Mouse (Mus musculus) midbrain, postnatal 0 days (tissue): ENCODE data around the gene Bbs5. TPM values are rescaled to one million over a fixed set of nuclear protein-coding genes. Genes with fewer than 3 reads are reported as not detected.
A peak's percentile ranks its signal among the peaks of the same experiment; 100 is the strongest.
"Not testable (repeated sequence)": the region's sequence is repeated elsewhere in the genome, so short reads cannot be mapped to it uniquely, and the experiment has no call there.

ENCODE experiments used
- ATAC-seq: fragments of 200-750 bp; cut with Nextera tagmentation; 2 replicates; pipeline ENCODE4 v1.8.0; 2017; ENCODE audit warnings: moderate number of reproducible peaks, mild to moderate bottlenecking, moderate TSS enrichment, moderate library complexity; ENCODE audit not compliant: low FRiP score
- DNase-seq: peaks from one replicate; pipeline ENCODE4 v3.0.0-alpha.2; 2015; ENCODE audit warnings: low spot score
- H3K27ac ChIP-seq: fragments of 300-500 bp; sonication (generic); 2 replicates; pipeline ENCODE4 v1.5.1; 2014; ENCODE audit warnings: low read depth, mild to moderate bottlenecking, low read length, mixed read lengths
- H3K27me3 ChIP-seq: fragments of 300-500 bp; sonication (generic); 2 replicates; pipeline ENCODE4 v1.6.1; 2014; ENCODE audit warnings: low read length, control low read depth, mixed read lengths; ENCODE audit not compliant: insufficient read depth
- H3K36me3 ChIP-seq: fragments of 300-500 bp; sonication (generic); 2 replicates; pipeline ENCODE4 v1.6.1; 2014; ENCODE audit warnings: low read length, control low read depth, mixed read lengths; ENCODE audit not compliant: insufficient read depth
- H3K4me1 ChIP-seq: fragments of 300-500 bp; sonication (generic); 2 replicates; pipeline ENCODE4 v1.6.1; 2014; ENCODE audit warnings: mild to moderate bottlenecking, control low read depth, antibody characterized with exemption, low read length, mixed read lengths; ENCODE audit not compliant: insufficient read depth
- H3K4me2 ChIP-seq: fragments of 300-500 bp; sonication (generic); 2 replicates; pipeline ENCODE4 v1.6.1; 2014; ENCODE audit warnings: low read depth, mild to moderate bottlenecking, low read length, mixed read lengths; ENCODE audit not compliant: poor library complexity, severe bottlenecking
- H3K4me3 ChIP-seq: fragments of 300-500 bp; sonication (generic); 2 replicates; pipeline ENCODE4 v1.5.1; 2014; ENCODE audit warnings: low read depth, mild to moderate bottlenecking, low read length, moderate library complexity
- H3K9ac ChIP-seq: fragments of 300-500 bp; sonication (generic); replicated peaks from 2 replicates; pipeline ENCODE4 v1.6.1; 2014; ENCODE audit warnings: mild to moderate bottlenecking, low read length, moderate library complexity, mixed read lengths; ENCODE audit not compliant: poor library complexity, severe bottlenecking
- H3K9me3 ChIP-seq: fragments of 300-500 bp; sonication (generic); 2 replicates; pipeline ENCODE4 v1.6.1; 2016; ENCODE audit warnings: low read length, control low read depth
- CTCF ChIP-seq: IDR thresholded peaks from 2 replicates; pipeline ENCODE4 v1.5.1; 2016; ENCODE audit warnings: antibody characterized with exemption, mild to moderate bottlenecking
- WGBS: fragments of 180-500 bp; shearing (Covaris S2); extraction: QIAGEN DNeasy Blood & Tissue Kit; methylation state at CpG from one replicate; pipeline ENCODE4 v1.1.7; 2014; 5-methylcytosine and 5-hydroxymethylcytosine counted together
- polyA plus RNA-seq: library from polyadenylated mRNA; unstranded; fragments of >200 nt; fragmentation: Nextera tagmentation; extraction: Ambion mirVana; gene quantifications from 2 replicates; pipeline ENCODE4 v1.2.1, GENCODE M21; 2015
- total RNA-seq: library from RNA; depleted of rRNA; stranded (reverse); fragments of >200 nt; gene quantifications from 2 replicates; pipeline ENCODE4 v1.2.3, GENCODE M21; 2014

The Bbs5 gene
- total and polyA plus RNA-seq, 2 experiments from 2014 or later = 17.2 to 28.4 TPM

GRCm38 (mm10) chr2:69635064-69635701 is 11.8 kb upstream of the Bbs5 start:
- Histone ChIP-seq H3K27ac (no peak overlapping the region), H3K4me3 (peak overlapping the region; percentile 25; the same call in 1 of the 2 replicates), H3K9me3 (no peaks in the 10 kb centered on the region), H3K36me3 (no peaks in the 10 kb centered on the region), H3K4me2 (peak overlapping the region; percentile 41), H3K4me1 (no peaks in the 10 kb centered on the region), H3K9ac (no peak overlapping the region), H3K27me3 (no peaks in the 10 kb centered on the region)
- ATAC-seq = 0 out of 2 replicates have a peak, but pooled peaks have one; percentile 28
- peak; percentile 85 for TF ChIP-seq CTCF
- DNase-seq = peak; percentile 81
- 9% methylated on average over 11 of the region's 11 CpGs for WGBS

- Histone ChIP-seq H3K4me2 (no peak overlapping the region), H3K27ac (no peak overlapping the region), H3K4me1 (no peaks in the 10 kb centered on the region), H3K4me3 (no peak overlapping the region), H3K9ac (no peak overlapping the region), H3K27me3 (no peaks in the 10 kb centered on the region), H3K36me3 (no peaks in the 10 kb centered on the region), H3K9me3 (no peaks in the 10 kb centered on the region)
- 70% methylated on average over 6 of the region's 6 CpGs for WGBS
- ATAC-seq = no peak
- peak; percentile 59 for TF ChIP-seq CTCF
- peak; percentile 8 for DNase-seq
Measured at GRCm38 (mm10) chr2:69635807-69636206, 11.2 kb upstream of the Bbs5 start.

- not testable (repeated sequence) for H3K27me3 ChIP-seq, H3K4me1 ChIP-seq
- 64% methylated on average over 7 of the region's 7 CpGs for WGBS
Measured at GRCm38 (mm10) chr2:69637989-69638388, 9.0 kb upstream of the Bbs5 start.

GRCm38 (mm10) chr2:69640100-69640499 is 6.9 kb upstream of the Bbs5 start:
- no peaks in the 10 kb centered on the region for H3K9me3 ChIP-seq
- ATAC-seq (peak; percentile 71), DNase-seq (peak; percentile 67)
- H3K27me3 ChIP-seq = no peaks in the 10 kb centered on the region
- no peak overlapping the region for H3K4me3 ChIP-seq
- H3K36me3 ChIP-seq = no peaks in the 10 kb centered on the region
- H3K4me1 ChIP-seq = no peaks in the 10 kb centered on the region
- H3K27ac ChIP-seq = no peak overlapping the region
- 58% methylated on average over 10 of the region's 10 CpGs for WGBS
- no peak overlapping the region for H3K9ac ChIP-seq
- no peak for TF ChIP-seq CTCF
- no peak overlapping the region for H3K4me2 ChIP-seq

More at GRCm38 (mm10) chr2:69637989-69638388, 9.0 kb upstream of the Bbs5 start:
- not testable (repeated sequence) for H3K27ac ChIP-seq, ATAC-seq, H3K4me3 ChIP-seq, H3K9ac ChIP-seq, H3K9me3 ChIP-seq, H3K4me2 ChIP-seq, H3K36me3 ChIP-seq, DNase-seq

GRCm38 (mm10) chr2:69644968-69645617 is 1.9 kb upstream of the Bbs5 start:
- no peaks in the 10 kb centered on the region for H3K4me1 ChIP-seq
- WGBS = 93% methylated on average over 11 of the region's 11 CpGs
- H3K4me2 ChIP-seq = no peak overlapping the region
- DNase-seq = no peak
- H3K9me3 ChIP-seq = no peaks in the 10 kb centered on the region
- H3K36me3 ChIP-seq = no peaks in the 10 kb centered on the region
- no peak overlapping the region for H3K4me3 ChIP-seq
- H3K9ac ChIP-seq = no peak overlapping the region
- H3K27me3 ChIP-seq = no peaks in the 10 kb centered on the region
- H3K27ac ChIP-seq = no peak overlapping the region
- no peak for TF ChIP-seq CTCF
- ATAC-seq = no peak

- TF ChIP-seq CTCF = no peak
- no peak overlapping the region for H3K4me2 ChIP-seq
- DNase-seq (no peak), ATAC-seq (no peak)
- H3K9ac ChIP-seq = no peak overlapping the region
- H3K27ac ChIP-seq = no peak overlapping the region
- H3K27me3 ChIP-seq = no peaks in the 10 kb centered on the region
- H3K4me3 ChIP-seq = no peak overlapping the region
- H3K36me3 ChIP-seq = peaks cover 12% of the 10 kb centered on the region
- 41% methylated on average over 5 of the region's 5 CpGs for WGBS
- no peaks in the 10 kb centered on the region for H3K9me3 ChIP-seq
- no peaks in the 10 kb centered on the region for H3K4me1 ChIP-seq
Measured at GRCm38 (mm10) chr2:69649716-69650115, 2.7 kb downstream of the Bbs5 start.
